Mouse (Mus musculus) hindbrain, embryonic 15.5 days (tissue): ENCODE results near the gene Nmrk2. TPM values are rescaled to one million over a fixed set of nuclear protein-coding genes. Genes with fewer than 3 reads are reported as not detected.

ENCODE experiments used
- ATAC-seq: fragments of 200-750 bp; cut with Nextera tagmentation; 2 replicates; pipeline ENCODE4 v1.8.0; 2017; ENCODE audit warnings: low read depth, moderate number of reproducible peaks, moderate TSS enrichment; ENCODE audit not compliant: low FRiP score
- H3K27ac ChIP-seq: fragments of 300-500 bp; sonication (generic); replicated peaks from 2 replicates; pipeline ENCODE4 v1.5.1; 2015; ENCODE audit warnings: mild to moderate bottlenecking, inconsistent platforms
- H3K27me3 ChIP-seq: fragments of 300-500 bp; sonication (generic); 2 replicates; pipeline ENCODE4 v1.6.1; 2015; ENCODE audit warnings: control low read depth, inconsistent platforms
- H3K36me3 ChIP-seq: fragments of 300-500 bp; sonication (generic); 2 replicates; pipeline ENCODE4 v1.6.1; 2015; ENCODE audit warnings: control low read depth, inconsistent platforms
- H3K4me1 ChIP-seq: fragments of 300-500 bp; sonication (generic); replicated peaks from 2 replicates; pipeline ENCODE4 v1.6.1; 2015; ENCODE audit warnings: control low read depth, inconsistent platforms
- H3K4me2 ChIP-seq: fragments of 300-500 bp; sonication (generic); 2 replicates; pipeline ENCODE4 v1.6.1; 2015; ENCODE audit warnings: moderate library complexity, mild to moderate bottlenecking, inconsistent platforms
- H3K4me3 ChIP-seq: fragments of 300-500 bp; sonication (generic); 2 replicates; pipeline ENCODE4 v1.5.1; 2015; ENCODE audit warnings: mild to moderate bottlenecking, inconsistent platforms
- H3K9ac ChIP-seq: fragments of 300-500 bp; sonication (generic); 2 replicates; pipeline ENCODE4 v1.6.1; 2015; ENCODE audit warnings: inconsistent platforms
- H3K9me3 ChIP-seq: fragments of 300-500 bp; sonication (generic); 2 replicates; pipeline ENCODE4 v1.6.1; 2016; ENCODE audit warnings: control low read depth, inconsistent platforms
- WGBS: fragments of 180-500 bp; shearing (Covaris S2); methylation state at CpG from one replicate; pipeline ENCODE4 v1.1.7; 2015; 5-methylcytosine and 5-hydroxymethylcytosine counted together
- polyA plus RNA-seq: library from polyadenylated mRNA; unstranded; fragments of >200 nt; fragmentation: Nextera tagmentation; extraction: Ambion mirVana; gene quantifications from 2 replicates; pipeline ENCODE4 v1.2.1, GENCODE M21; 2015

Gene Nmrk2
- polyA plus RNA-seq, 1 experiment from 2014 or later: not detected

- WGBS: 3% methylated on average over 29 of the region's 29 CpGs
- H3K9ac ChIP-seq: peak overlapping the region; percentile 49
- no peaks in the 10 kb centered on the region for H3K9me3 ChIP-seq
- peaks cover 3% of the 10 kb centered on the region; the same call in 1 of the 2 replicates for H3K36me3 ChIP-seq
- peaks cover 51% of the 10 kb centered on the region for H3K4me1 ChIP-seq
- H3K27ac ChIP-seq: peak overlapping the region; percentile 79
- H3K4me2 ChIP-seq: peak overlapping the region; percentile 87
- H3K27me3 ChIP-seq: no peaks in the 10 kb centered on the region
- no peak for ATAC-seq
- peak overlapping the region; percentile 76 for H3K4me3 ChIP-seq
Measured at GRCm38 (mm10) chr10:81168521-81169244, 33.2 kb downstream of the Nmrk2 start.

GRCm38 (mm10) chr10:81168087-81168431 lies 33.8 kb downstream of the Nmrk2 start:
- Histone ChIP-seq H3K36me3 (peaks cover 6% of the 10 kb centered on the region; the same call in 1 of the 2 replicates), H3K27ac (peak overlapping the region; percentile 79), H3K9ac (peak overlapping the region; percentile 49; the same call in 1 of the 2 replicates), H3K4me3 (peak overlapping the region; percentile 76), H3K4me2 (peak overlapping the region; percentile 87), H3K27me3 (no peaks in the 10 kb centered on the region), H3K4me1 (peaks cover 45% of the 10 kb centered on the region), H3K9me3 (no peaks in the 10 kb centered on the region)
- 10% methylated on average over 5 of the region's 5 CpGs for WGBS
- peak; percentile 50 for ATAC-seq

DNA sequence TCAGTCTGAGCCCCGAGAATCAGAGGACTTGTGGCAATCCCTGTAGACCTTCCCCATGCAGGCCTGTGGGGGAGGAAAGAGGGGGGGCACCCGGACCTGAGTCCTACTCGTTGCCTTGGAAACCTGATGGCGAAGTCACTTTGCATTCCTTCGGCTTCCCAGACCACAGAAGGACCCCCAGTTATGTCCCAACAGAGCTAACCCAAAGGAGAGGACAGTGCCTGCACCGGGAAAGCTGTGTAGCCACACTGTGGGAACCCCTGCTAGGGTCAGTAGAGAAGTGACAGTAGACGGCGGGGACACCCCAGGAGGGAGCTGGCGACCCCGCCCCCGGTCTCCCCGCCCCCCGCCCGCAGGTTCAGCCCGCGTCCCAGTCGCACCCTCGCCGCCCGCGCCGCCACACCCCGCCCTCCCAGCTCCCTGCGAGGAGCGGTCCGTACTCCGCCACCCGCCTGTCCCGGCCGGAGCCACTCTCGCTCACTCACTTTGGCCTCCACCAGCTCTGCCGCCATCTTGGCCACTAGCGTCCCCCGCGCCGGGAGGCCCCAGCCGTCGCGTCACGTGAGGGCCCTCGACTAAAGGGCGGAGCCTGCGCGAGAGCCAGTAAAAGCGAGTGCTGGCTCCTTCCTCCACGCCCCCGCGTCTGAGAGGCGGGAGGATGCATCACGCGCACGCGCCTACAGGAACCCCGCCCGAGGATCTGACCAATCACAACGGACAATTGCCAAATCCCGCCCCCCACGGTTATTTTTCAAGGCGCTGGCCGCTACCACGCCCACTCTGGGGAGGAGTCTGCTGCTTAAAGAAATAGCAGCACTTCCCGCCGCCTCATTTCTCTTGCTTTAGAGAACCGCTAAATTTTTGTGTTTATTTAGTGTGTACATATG lies 34.4 kb downstream of the Nmrk2 start, which contains the start of gene Pias4:
Gene Pias4 (minus strand): TSS at position 724 of the 887 bp plus-strand sequence.
- Histone ChIP-seq H3K4me3 (peak within 1 kb of the TSS; percentile 76), H3K9ac (peak within 1 kb of the TSS; percentile 73), H3K27ac (peak within 1 kb of the TSS; percentile 79), H3K9me3 (no peaks in the 10 kb centered on the region), H3K36me3 (peaks cover 10% of the 10 kb centered on the region), H3K4me1 (peaks cover 42% of the 10 kb centered on the region), H3K4me2 (peak within 1 kb of the TSS; percentile 87), H3K27me3 (no peaks in the 10 kb centered on the region)
- peak; percentile 91 for ATAC-seq
- under 1% methylated on average over 61 of the region's 64 CpGs for WGBS

DNA sequence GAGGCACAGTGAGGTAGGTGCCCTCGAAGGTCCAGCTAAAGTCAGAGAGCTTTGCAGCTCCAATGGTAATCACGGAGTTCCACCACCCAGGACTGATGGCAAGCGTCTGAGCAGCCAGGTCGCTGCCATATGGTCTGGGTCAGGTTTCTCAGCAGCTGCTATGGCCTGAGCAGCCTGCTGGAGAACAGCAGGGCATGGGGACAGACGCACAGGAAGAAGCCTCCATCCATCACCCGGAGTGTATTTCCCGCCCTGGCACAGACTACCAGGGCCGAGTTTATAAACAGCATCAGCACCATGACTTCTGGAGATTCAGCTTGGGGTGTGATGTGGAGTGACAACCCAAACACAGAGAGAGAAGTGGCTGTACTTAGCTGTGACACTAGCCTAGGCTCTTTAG lies 36.7 kb downstream of the Nmrk2 start:
- Histone ChIP-seq H3K4me2 (no peak overlapping the region), H3K4me1 (peaks cover 53% of the 10 kb centered on the region), H3K9ac (no peak overlapping the region), H3K27me3 (no peaks in the 10 kb centered on the region), H3K9me3 (no peaks in the 10 kb centered on the region), H3K36me3 (peaks cover 16% of the 10 kb centered on the region), H3K27ac (no peak overlapping the region), H3K4me3 (no peak overlapping the region)
- WGBS: 76% methylated on average over 8 of the region's 8 CpGs
- ATAC-seq: no peak

GRCm38 (mm10) chr10:81162318-81162652 lies 39.6 kb downstream of the Nmrk2 start:
- Histone ChIP-seq H3K9me3 (no peaks in the 10 kb centered on the region), H3K4me1 (peaks cover 39% of the 10 kb centered on the region), H3K4me3 (no peak overlapping the region), H3K27me3 (no peaks in the 10 kb centered on the region), H3K36me3 (peaks cover 32% of the 10 kb centered on the region), H3K9ac (no peak overlapping the region), H3K4me2 (no peak overlapping the region), H3K27ac (no peak overlapping the region)
- ATAC-seq: no peak
- WGBS: 60% methylated on average over 2 of the region's 2 CpGs

GRCm38 (mm10) chr10:81161602-81162317 lies 40.1 kb downstream of the Nmrk2 start:
- no peak for ATAC-seq
- H3K27me3 ChIP-seq: no peaks in the 10 kb centered on the region
- no peaks in the 10 kb centered on the region for H3K9me3 ChIP-seq
- peaks cover 38% of the 10 kb centered on the region for H3K36me3 ChIP-seq
- WGBS: 72% methylated on average over 8 of the region's 8 CpGs
- H3K4me1 ChIP-seq: peaks cover 35% of the 10 kb centered on the region
- H3K9ac ChIP-seq: no peak overlapping the region
- no peak overlapping the region for H3K4me3 ChIP-seq
- H3K4me2 ChIP-seq: no peak overlapping the region
- no peak overlapping the region for H3K27ac ChIP-seq

DNA sequence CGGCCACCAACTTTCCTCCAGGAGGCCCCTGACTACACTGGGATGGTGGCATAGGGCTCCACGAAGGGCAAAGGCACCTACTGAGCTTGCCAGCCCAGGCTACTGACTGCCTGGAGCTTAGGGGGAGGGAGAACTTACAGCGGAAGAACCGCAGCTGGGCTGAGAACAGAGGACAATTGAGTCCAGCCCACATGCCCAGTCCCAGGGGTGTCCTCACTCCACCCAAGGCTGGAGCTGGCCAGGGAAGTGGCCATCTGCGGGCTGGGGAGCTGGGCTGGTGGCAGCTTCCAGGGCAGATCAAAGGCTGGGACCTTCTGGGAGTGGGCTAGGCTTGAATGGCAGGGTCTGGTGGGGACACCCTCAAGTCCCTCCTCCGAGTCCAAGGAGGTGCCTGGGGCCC lies 47.1 kb downstream of the Nmrk2 start:
- H3K27ac ChIP-seq: no peak overlapping the region
- H3K36me3 ChIP-seq: peaks cover 56% of the 10 kb centered on the region
- H3K4me1 ChIP-seq: no peaks in the 10 kb centered on the region
- H3K9me3 ChIP-seq: no peaks in the 10 kb centered on the region
- no peak overlapping the region for H3K9ac ChIP-seq
- no peak for ATAC-seq
- 81% methylated on average over 6 of the region's 6 CpGs for WGBS
- no peak overlapping the region for H3K4me3 ChIP-seq
- H3K4me2 ChIP-seq: no peak overlapping the region
- no peaks in the 10 kb centered on the region for H3K27me3 ChIP-seq

DNA sequence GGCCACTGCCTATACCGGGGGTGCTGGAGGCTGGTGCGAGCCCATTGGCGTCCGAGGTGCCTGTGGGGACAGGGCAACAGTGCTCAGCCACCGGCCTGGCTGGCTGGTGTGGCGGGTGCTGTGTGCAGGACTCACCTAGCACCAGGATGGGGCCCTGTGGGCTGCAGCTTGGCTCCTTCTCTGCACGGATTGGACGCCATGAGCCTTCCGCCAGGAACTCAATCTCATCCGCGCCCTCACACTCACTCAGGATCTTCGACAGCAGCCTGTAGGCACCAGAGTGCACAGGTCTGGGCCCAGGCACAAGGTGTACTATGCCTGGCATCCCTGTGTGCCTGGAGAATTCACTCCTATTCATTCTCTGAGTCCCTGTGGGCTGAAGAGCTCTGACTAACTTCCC lies 47.5 kb downstream of the Nmrk2 start:
- Histone ChIP-seq H3K36me3 (peaks cover 60% of the 10 kb centered on the region), H3K4me1 (no peaks in the 10 kb centered on the region), H3K4me3 (no peak overlapping the region), H3K27ac (no peak overlapping the region), H3K4me2 (no peak overlapping the region), H3K27me3 (no peaks in the 10 kb centered on the region), H3K9me3 (no peaks in the 10 kb centered on the region), H3K9ac (no peak overlapping the region)
- 91% methylated on average over 12 of the region's 12 CpGs for WGBS
- no peak for ATAC-seq

- H3K36me3 ChIP-seq: peaks cover 60% of the 10 kb centered on the region
- ATAC-seq: no peak
- WGBS: 80% methylated on average over 12 of the region's 12 CpGs
- no peak overlapping the region for H3K4me3 ChIP-seq
- H3K9me3 ChIP-seq: no peaks in the 10 kb centered on the region
- no peaks in the 10 kb centered on the region for H3K27me3 ChIP-seq
- H3K9ac ChIP-seq: no peak overlapping the region
- H3K4me2 ChIP-seq: no peak overlapping the region
- no peak overlapping the region for H3K27ac ChIP-seq
- no peaks in the 10 kb centered on the region for H3K4me1 ChIP-seq
Measured at GRCm38 (mm10) chr10:81152609-81153008, 49.2 kb downstream of the Nmrk2 start.

DNA sequence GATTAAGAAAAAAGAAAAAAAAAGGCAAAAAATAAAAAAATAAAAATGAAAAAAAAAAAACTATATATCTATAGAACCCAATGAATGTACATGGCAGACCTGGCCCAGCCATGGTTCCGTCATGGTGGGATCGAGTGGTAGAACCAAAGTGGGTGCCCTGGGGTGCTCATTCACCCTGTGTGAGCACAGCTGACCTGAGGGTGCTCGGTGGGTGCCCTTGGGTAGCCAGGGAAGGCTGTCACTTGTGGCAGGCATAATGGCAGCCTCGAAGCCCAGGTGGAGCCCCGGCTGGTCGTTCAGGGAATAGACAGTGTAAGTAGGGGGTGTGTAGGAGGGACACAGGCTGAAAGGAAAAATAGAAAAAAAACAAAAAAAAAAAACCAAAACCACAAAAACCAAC lies 50.6 kb downstream of the Nmrk2 start:
- no peaks in the 10 kb centered on the region for H3K9me3 ChIP-seq
- H3K27ac ChIP-seq: no peak overlapping the region
- ATAC-seq: no peak
- H3K36me3 ChIP-seq: peaks cover 60% of the 10 kb centered on the region
- H3K4me3 ChIP-seq: no peak overlapping the region
- no peak overlapping the region for H3K4me2 ChIP-seq
- no peaks in the 10 kb centered on the region for H3K4me1 ChIP-seq
- H3K27me3 ChIP-seq: no peaks in the 10 kb centered on the region
- H3K9ac ChIP-seq: no peak overlapping the region
- 76% methylated on average over 6 of the region's 6 CpGs for WGBS
